Mouse (Mus musculus): ENCODE measurements at regions not wholly inside any gene's neighbourhood (a gene's known extent, or its start where the extent isn't known, plus 50 kb on each side); places are given as distances from the start of the nearest gene placed in this dataset.

DNA sequence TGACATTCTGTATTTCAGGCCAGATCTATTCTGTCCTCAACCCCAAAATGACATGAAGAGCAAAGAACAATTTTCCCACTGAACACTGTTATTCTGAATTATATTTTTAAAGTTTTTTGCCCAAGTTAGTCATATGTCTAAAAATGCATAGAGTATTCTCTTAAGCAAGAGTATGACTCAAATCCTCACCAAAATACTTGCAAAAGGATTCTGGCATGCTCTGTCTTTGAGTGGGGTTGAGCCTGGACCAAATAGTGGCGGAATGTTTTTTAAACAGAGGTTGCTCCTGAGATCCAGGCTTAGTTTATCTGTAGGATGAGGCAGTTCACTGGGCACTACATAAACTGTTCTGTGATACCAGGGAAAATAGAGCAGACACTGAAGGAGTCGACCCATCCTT lies 631.4 kb upstream of the 2610301B20Rik start:
- TF ChIP-seq ZC3H11A (IDR thresholded peaks at IDR 0.05; ENCODE audit: borderline replicate concordance, low read depth, low read length) (no peak), CHD2 (IDR thresholded peaks at IDR 0.05; ENCODE audit: low read depth, low read length) (no peak), HCFC1 (IDR thresholded peaks at IDR 0.05; ENCODE audit: borderline replicate concordance, insufficient read depth, low read length) (no peak), MAFK (IDR thresholded peaks at IDR 0.05; ENCODE audit: insufficient read depth, low read depth, low read length) (no peak), ZNF384 (IDR thresholded peaks at IDR 0.05; ENCODE audit: low read depth, low read length) (no peak)

All from ES-E14 (cell line).